Comparison of ENCODE assay signal across 8 mouse cellular contexts in genomic region chr2:5614896-5615295, GRCm38 (mm10).
DNase-seq lines count a peak whose midpoint lies in the region; ATAC-seq and TF ChIP-seq lines count a peak whose summit lies in the region.

No protein-coding gene starts in this region.

- TF ChIP-seq POLR2A in MEL (IDR thresholded peaks at IDR 0.05; ENCODE audit: control insufficient read depth in 1 of 2, insufficient read depth in 1 of 2, low read depth in 1 of 2, low read length in 2 of 2, poor library complexity in 1 of 2) = no peak

- no peak for ATAC-seq in limb, embryonic 12.5 days (ENCODE audit: insufficient number of reproducible peaks, insufficient read depth, low FRiP score, low TSS enrichment, low read depth)
- 0 out of 2 replicates have a peak, but pooled peaks have one; percentile 27 for ATAC-seq in heart, postnatal 0 days (ENCODE audit: insufficient read depth, low read depth)
- ATAC-seq in liver, embryonic 13.5 days (ENCODE audit: low read depth) = peak; percentile 87
- ATAC-seq in stomach, postnatal 0 days (ENCODE audit: low FRiP score, low TSS enrichment) = peak; percentile 49

- TF ChIP-seq CTCF in MEL (IDR thresholded peaks at IDR 0.05 in 2 of 3, conservative IDR thresholded peaks at IDR 0.05 in 1 of 3; ENCODE audit: control insufficient read depth in 1 of 3, insufficient read depth in 1 of 3, low read depth in 2 of 3, low read length in 3 of 3, poor library complexity in 1 of 3, severe bottlenecking in 1 of 3) = no peak
- no peak for TF ChIP-seq CTCF in heart, postnatal 0 days (IDR thresholded peaks at IDR 0.05; ENCODE audit: low read depth)
- TF ChIP-seq CTCF in stomach, postnatal 0 days (IDR thresholded peaks at IDR 0.05; ENCODE audit: low read depth) = no peak

- TF ChIP-seq EP300 in MEL (IDR thresholded peaks at IDR 0.05; ENCODE audit: low read depth in 1 of 2, low read length in 2 of 2) = peak; percentile 95 to 98
- TF ChIP-seq EP300 in heart, postnatal 0 days (IDR thresholded peaks at IDR 0.05; ENCODE audit: low read depth) = no peak
- no peak for TF ChIP-seq EP300 in stomach, postnatal 0 days (optimal IDR thresholded peaks at IDR 0.05)

- H3K36me3 ChIP-seq in limb, embryonic 12.5 days = no peaks in the 10 kb centered on the region
- no peaks in the 10 kb centered on the region for H3K36me3 ChIP-seq in limb, embryonic 10.5 days
- H3K36me3 ChIP-seq in MEL (ENCODE audit: control insufficient read depth in 1 of 2, insufficient read depth in 2 of 2, low read length in 2 of 2) = peaks cover 0 to 60% of the 10 kb centered on the region in 2 experiments; a peak in 2 of 4 replicates
- no peaks in the 10 kb centered on the region for H3K36me3 ChIP-seq in heart, postnatal 0 days (replicated peaks; ENCODE audit: control insufficient read depth, insufficient read depth, low read length)
- H3K36me3 ChIP-seq in liver, embryonic 13.5 days = no peaks in the 10 kb centered on the region
- H3K36me3 ChIP-seq in stomach, postnatal 0 days (ENCODE audit: control insufficient read depth, insufficient read depth, low read length) = no peaks in the 10 kb centered on the region

- H3K9me3 ChIP-seq in limb, embryonic 12.5 days = no peaks in the 10 kb centered on the region
- H3K9me3 ChIP-seq in limb, embryonic 10.5 days (replicated peaks) = no peaks in the 10 kb centered on the region
- no peaks in the 10 kb centered on the region for H3K9me3 ChIP-seq in MEL (replicated peaks; ENCODE audit: insufficient read depth, low read length)
- H3K9me3 ChIP-seq in heart, postnatal 0 days (replicated peaks; ENCODE audit: control insufficient read depth, low read length) = no peaks in the 10 kb centered on the region
- no peaks in the 10 kb centered on the region for H3K9me3 ChIP-seq in liver, embryonic 13.5 days (replicated peaks)
- H3K9me3 ChIP-seq in stomach, postnatal 0 days (ENCODE audit: control insufficient read depth, low read length) = no peaks in the 10 kb centered on the region

- TF ChIP-seq RAD21 in MEL (IDR thresholded peaks at IDR 0.05; ENCODE audit: low read depth, low read length) = no peak

- WGBS in limb, embryonic 12.5 days = 90% methylated on average over 3 of the region's 3 CpGs
- WGBS in limb, embryonic 10.5 days = 94% methylated on average over 3 of the region's 3 CpGs
- 66% methylated on average over 3 of the region's 3 CpGs for WGBS in heart, postnatal 0 days
- WGBS in liver, embryonic 13.5 days (ENCODE audit: insufficient replicate concordance) = 25% methylated on average over 3 of the region's 3 CpGs
- WGBS in stomach, postnatal 0 days = 49% methylated on average over 3 of the region's 3 CpGs

- no peak overlapping the region for H3K9ac ChIP-seq in limb, embryonic 12.5 days (replicated peaks)
- H3K9ac ChIP-seq in MEL (ENCODE audit: control insufficient read depth, low read depth, low read length, poor library complexity, severe bottlenecking) = peak overlapping the region; percentile 72; the same call in 1 of the 2 replicates
- H3K9ac ChIP-seq in heart, postnatal 0 days (replicated peaks; ENCODE audit: low read depth, low read length) = no peak overlapping the region
- H3K9ac ChIP-seq in liver, embryonic 13.5 days = no peak overlapping the region
- no peak overlapping the region for H3K9ac ChIP-seq in stomach, postnatal 0 days (ENCODE audit: low read length)

- peak overlapping the region; percentile 79; the same call in 1 of the 2 replicates for H3K27ac ChIP-seq in limb, embryonic 12.5 days
- H3K27ac ChIP-seq in limb, embryonic 10.5 days = no peak overlapping the region
- peak overlapping the region; percentile 97 for H3K27ac ChIP-seq in MEL (ENCODE audit: control insufficient read depth, low read depth, low read length)
- H3K27ac ChIP-seq in heart, postnatal 0 days (ENCODE audit: low read depth) = peak overlapping the region; percentile 70
- no peak overlapping the region; the same call in 1 of the 2 replicates for H3K27ac ChIP-seq in liver, embryonic 13.5 days
- H3K27ac ChIP-seq in stomach, postnatal 0 days (replicated peaks) = peak overlapping the region; percentile 83

- no peak overlapping the region for H3K4me2 ChIP-seq in limb, embryonic 12.5 days
- H3K4me2 ChIP-seq in heart, postnatal 0 days (ENCODE audit: low read depth, low read length) = no peak overlapping the region
- no peak overlapping the region for H3K4me2 ChIP-seq in liver, embryonic 13.5 days
- H3K4me2 ChIP-seq in stomach, postnatal 0 days (replicated peaks; ENCODE audit: low read depth) = no peak overlapping the region

- peaks cover 15% of the 10 kb centered on the region for H3K4me1 ChIP-seq in limb, embryonic 12.5 days (replicated peaks)
- H3K4me1 ChIP-seq in limb, embryonic 10.5 days = peaks cover 18% of the 10 kb centered on the region
- peaks cover 32 to 63% of the 10 kb centered on the region in 2 experiments for H3K4me1 ChIP-seq in MEL (ENCODE audit: control insufficient read depth in 1 of 2, insufficient read depth in 2 of 2, low read length in 2 of 2)
- H3K4me1 ChIP-seq in heart, postnatal 0 days (ENCODE audit: control insufficient read depth, insufficient read depth) = peaks cover 28% of the 10 kb centered on the region
- H3K4me1 ChIP-seq in liver, embryonic 13.5 days (replicated peaks) = peaks cover 47% of the 10 kb centered on the region
- H3K4me1 ChIP-seq in stomach, postnatal 0 days (replicated peaks; ENCODE audit: control insufficient read depth, insufficient read depth) = peaks cover 10% of the 10 kb centered on the region

- H3K79me2 ChIP-seq in MEL (ENCODE audit: control insufficient read depth, insufficient read depth, low read length, poor library complexity) = no peaks in the 10 kb centered on the region; the same call in 1 of the 2 replicates

- no peak overlapping the region for H3K4me3 ChIP-seq in limb, embryonic 12.5 days (replicated peaks)
- H3K4me3 ChIP-seq in limb, embryonic 10.5 days = no peak overlapping the region
- H3K4me3 ChIP-seq in MEL (ENCODE audit: control insufficient read depth in 1 of 2, insufficient read depth in 1 of 2, low read depth in 2 of 2, low read length in 2 of 2) = no peak overlapping the region
- no peak overlapping the region for H3K4me3 ChIP-seq in heart, postnatal 0 days (ENCODE audit: low read depth, low read length)
- H3K4me3 ChIP-seq in liver, embryonic 13.5 days (replicated peaks) = no peak overlapping the region
- H3K4me3 ChIP-seq in stomach, postnatal 0 days (ENCODE audit: low read depth, low read length) = no peak overlapping the region

- H3K27me3 ChIP-seq in limb, embryonic 12.5 days = no peaks in the 10 kb centered on the region
- H3K27me3 ChIP-seq in limb, embryonic 10.5 days (ENCODE audit: low read depth, poor library complexity, severe bottlenecking) = no peaks in the 10 kb centered on the region
- H3K27me3 ChIP-seq in MEL (ENCODE audit: control insufficient read depth in 1 of 2, insufficient read depth in 2 of 2, low read length in 2 of 2) = no peaks in the 10 kb centered on the region
- H3K27me3 ChIP-seq in heart, postnatal 0 days (ENCODE audit: control insufficient read depth, insufficient read depth, low read length) = no peaks in the 10 kb centered on the region
- no peaks in the 10 kb centered on the region for H3K27me3 ChIP-seq in liver, embryonic 13.5 days
- H3K27me3 ChIP-seq in stomach, postnatal 0 days (ENCODE audit: control insufficient read depth, insufficient read depth, low read length) = no peaks in the 10 kb centered on the region

- no peak for DNase-seq in limb, embryonic 10.5 days (ENCODE audit: low spot score)
- peak; percentile 94 for DNase-seq in MEL (ENCODE audit: low read depth, low spot score)
- DNase-seq in c-Kit-positive CD71-positive TER-119-positive erythroid progenitor cells, embryonic 14.5 days (ENCODE audit: low spot score) = peak; percentile 68
- DNase-seq in heart, postnatal 0 days (ENCODE audit: low spot score) = peak; percentile 45
- peak; percentile 59 for DNase-seq in liver, embryonic 13.5 days
- peak; percentile 21 for DNase-seq in stomach, postnatal 0 days (ENCODE audit: low spot score)
- no peak for DNase-seq in cerebellum, adult 8-10 months

TF ChIP-seq in MEL, 35 proteins besides CTCF, POLR2A, EP300 and RAD21 (continues in another document):
- TF ChIP-seq ZC3H11A (IDR thresholded peaks at IDR 0.05; ENCODE audit: low read depth, low read length) = no peak; the same call in 1 of the 2 replicates
- peak; percentile 100 for TF ChIP-seq ETS1 (IDR thresholded peaks at IDR 0.05; ENCODE audit: low read depth, low read length)
- peak; percentile 42; the same call in 1 of the 2 replicates for TF ChIP-seq MEF2A (IDR thresholded peaks at IDR 0.05; ENCODE audit: extremely low read depth, insufficient replicate concordance, low read depth, low read length, poor library complexity, severe bottlenecking)
- peak; percentile 70 for TF ChIP-seq TAL1 (IDR thresholded peaks at IDR 0.05; ENCODE audit: low read length)
- TF ChIP-seq SMC3 (IDR thresholded peaks at IDR 0.05; ENCODE audit: low read depth, low read length) = no peak
- TF ChIP-seq ZMIZ1 (IDR thresholded peaks at IDR 0.05; ENCODE audit: low read depth, low read length) = no peak
- peak; percentile 89 for TF ChIP-seq TCF12 (IDR thresholded peaks at IDR 0.05; ENCODE audit: low read depth, low read length)
- peak; percentile 92 for TF ChIP-seq SIN3A (IDR thresholded peaks at IDR 0.05; ENCODE audit: low read length)
- no peak for TF ChIP-seq USF1 (IDR thresholded peaks at IDR 0.05; ENCODE audit: low read depth, low read length)
- TF ChIP-seq MXI1 (IDR thresholded peaks at IDR 0.05; ENCODE audit: low read depth, low read length) = peak; percentile 77
- no peak for TF ChIP-seq CHD1 (IDR thresholded peaks at IDR 0.05; ENCODE audit: low read depth, low read length)
- TF ChIP-seq MAX (IDR thresholded peaks at IDR 0.05; ENCODE audit: low read length) = no peak
- peak; percentile 99 for TF ChIP-seq GABPA (IDR thresholded peaks at IDR 0.05; ENCODE audit: low read depth, low read length)
- peak; percentile 31; the same call in 1 of the 2 replicates for TF ChIP-seq MYB (IDR thresholded peaks at IDR 0.05; ENCODE audit: low read depth, low read length)
- TF ChIP-seq ELF1 (IDR thresholded peaks at IDR 0.05; ENCODE audit: low read depth, low read length) = 0 out of 2 replicates have a peak, but pooled peaks have one; percentile 23
- no peak for TF ChIP-seq NELFE (IDR thresholded peaks at IDR 0.05; ENCODE audit: low read depth, low read length)
- TF ChIP-seq CHD2 (IDR thresholded peaks at IDR 0.05; ENCODE audit: low read length) = peak; percentile 44
- TF ChIP-seq NRF1 (IDR thresholded peaks at IDR 0.05; ENCODE audit: insufficient read depth, low read depth, low read length, poor library complexity, severe bottlenecking) = no peak
- no peak for TF ChIP-seq KAT2A (conservative IDR thresholded peaks at IDR 0.05; ENCODE audit: low read depth, low read length)
- TF ChIP-seq UBTF (IDR thresholded peaks at IDR 0.05; ENCODE audit: borderline replicate concordance, insufficient read depth, low read depth, low read length) = no peak
- 0 out of 2 replicates have a peak, but pooled peaks have one; percentile 26 for TF ChIP-seq TBP (IDR thresholded peaks at IDR 0.05; ENCODE audit: low read depth, low read length)
- 0 out of 2 replicates have a peak, but pooled peaks have one; percentile 40 for TF ChIP-seq HCFC1 (IDR thresholded peaks at IDR 0.05; ENCODE audit: low read depth, low read length)

Comparison
In these comparisons a context has a peak if more than half of its experiments do, and no peak if none do; other contexts are left out.
1. H3K27ac ChIP-seq: peak in limb, embryonic 12.5 days (single experiment), MEL (single experiment), heart, postnatal 0 days (single experiment) and stomach, postnatal 0 days (single experiment); none in limb, embryonic 10.5 days (single experiment) and liver, embryonic 13.5 days (single experiment).
2. DNase-seq: peak in MEL (single experiment), c-Kit-positive CD71-positive TER-119-positive erythroid progenitor cells, embryonic 14.5 days (single experiment), heart, postnatal 0 days (single experiment), liver, embryonic 13.5 days (single experiment) and stomach, postnatal 0 days (single experiment); none in limb, embryonic 10.5 days (single experiment) and cerebellum, adult 8-10 months (single experiment).